Mouse (Mus musculus) thymus, adult 18-20 months (tissue): ENCODE data around the gene Cdk6.

Experiments
- DNase-seq, 2 experiments: peaks; one replicate each; pipeline ENCODE4 v3.0.0; 2022; ENCODE audit warnings: mixed read lengths in 2 of 2

The Cdk6 gene

DNA sequence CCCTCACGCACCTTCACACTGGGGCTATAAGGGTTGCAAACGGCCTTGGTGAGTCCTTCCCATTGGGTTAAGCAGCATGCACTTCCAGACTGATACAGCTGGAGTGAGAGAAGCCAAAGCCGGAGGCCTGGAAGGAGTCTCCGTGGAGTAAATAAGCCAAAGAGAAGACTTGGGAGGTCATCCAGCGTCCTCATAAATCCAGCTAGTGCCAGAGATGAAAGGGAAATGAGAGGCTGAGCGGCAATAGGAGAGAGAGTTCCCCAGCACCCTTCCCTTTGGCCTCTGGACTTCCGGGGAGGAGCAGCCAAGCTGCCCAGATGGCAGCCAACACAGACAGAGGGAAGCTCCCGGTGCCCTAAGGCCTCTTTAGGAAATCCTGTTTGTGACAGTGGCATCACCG, 149.8 kb downstream of the Cdk6 start:
- DNase-seq, result no peak

DNA sequence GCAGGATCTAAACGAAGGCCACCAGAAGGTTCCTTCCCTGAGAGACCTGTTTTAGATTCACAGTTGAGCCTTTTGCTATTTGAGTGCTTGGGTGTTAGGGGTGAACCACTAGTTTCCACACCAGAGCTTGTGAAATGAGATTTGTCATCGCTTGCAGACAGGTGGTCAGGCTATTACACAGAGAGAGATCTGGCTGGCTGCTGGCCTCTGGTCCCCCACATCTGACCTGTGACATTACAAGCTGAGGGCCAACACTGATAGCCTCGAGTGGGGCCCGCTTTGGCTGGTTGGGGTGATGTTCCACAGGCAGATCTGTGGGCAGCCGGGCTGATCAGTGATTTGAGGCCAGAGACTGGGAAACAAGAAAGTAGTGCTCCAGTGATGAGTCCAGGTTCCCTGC, 150.6 kb downstream of the Cdk6 start:
- DNase-seq, result no peak

DNA sequence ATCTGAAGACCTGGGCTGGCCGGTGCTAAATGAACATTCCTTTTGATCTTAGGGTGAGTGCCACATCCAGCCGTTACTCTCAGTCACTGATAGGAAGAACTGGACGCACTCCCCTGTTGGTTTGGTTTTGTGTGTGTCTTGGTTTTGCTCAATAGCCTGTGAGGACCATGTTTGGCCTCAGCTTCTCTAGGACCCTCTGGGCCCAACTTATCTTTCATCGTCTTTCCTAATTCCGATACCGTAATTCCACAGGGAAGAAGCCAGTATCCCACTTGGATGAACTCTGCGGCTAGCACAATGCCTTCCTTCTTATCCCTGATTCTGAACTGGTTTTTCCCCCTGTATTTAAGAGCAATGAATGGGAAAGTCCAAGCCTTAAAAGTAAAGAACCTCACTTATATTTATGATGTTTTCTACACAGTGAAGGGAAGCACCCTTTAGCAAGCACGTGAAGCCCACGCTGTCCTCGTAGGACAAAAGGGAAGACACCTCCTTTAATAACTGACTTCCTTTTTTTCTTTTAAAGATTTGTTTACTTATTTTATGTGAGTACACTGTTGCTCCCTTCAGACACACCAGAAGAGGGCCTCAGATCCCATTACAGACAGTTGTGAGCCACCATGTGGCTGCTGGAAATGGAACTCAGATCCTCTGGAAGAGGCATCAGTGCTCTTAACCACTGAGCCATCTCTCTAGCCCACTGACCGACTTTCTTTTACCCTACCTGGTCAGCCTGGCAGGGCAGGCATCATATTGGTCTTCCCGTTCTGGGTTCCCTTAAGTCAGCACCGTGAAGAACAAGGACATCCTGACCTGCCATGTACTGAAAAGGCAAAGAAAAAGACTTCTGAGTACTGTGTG, 151.7 kb downstream of the Cdk6 start:
- no peak for DNase-seq

DNA sequence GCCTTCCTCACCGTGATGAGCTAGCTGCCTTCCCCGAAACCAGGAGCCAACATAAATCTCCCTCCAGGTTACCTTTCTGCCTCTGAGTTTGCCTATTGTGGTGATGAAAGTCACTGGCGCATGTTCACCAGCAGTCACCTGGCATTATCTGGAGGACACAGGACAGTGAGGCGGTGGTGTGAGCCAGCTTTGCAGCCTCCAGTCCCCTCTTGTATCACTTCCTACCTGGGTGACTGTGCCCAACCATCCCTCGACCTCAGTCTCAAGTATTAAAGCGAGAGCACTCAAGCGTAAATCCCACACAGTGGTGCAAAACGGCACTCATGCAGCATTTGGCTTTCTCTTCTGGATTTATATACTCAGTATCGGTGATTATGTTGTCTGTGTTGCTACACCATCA, 152.7 kb downstream of the Cdk6 start:
- no peak for DNase-seq

DNA sequence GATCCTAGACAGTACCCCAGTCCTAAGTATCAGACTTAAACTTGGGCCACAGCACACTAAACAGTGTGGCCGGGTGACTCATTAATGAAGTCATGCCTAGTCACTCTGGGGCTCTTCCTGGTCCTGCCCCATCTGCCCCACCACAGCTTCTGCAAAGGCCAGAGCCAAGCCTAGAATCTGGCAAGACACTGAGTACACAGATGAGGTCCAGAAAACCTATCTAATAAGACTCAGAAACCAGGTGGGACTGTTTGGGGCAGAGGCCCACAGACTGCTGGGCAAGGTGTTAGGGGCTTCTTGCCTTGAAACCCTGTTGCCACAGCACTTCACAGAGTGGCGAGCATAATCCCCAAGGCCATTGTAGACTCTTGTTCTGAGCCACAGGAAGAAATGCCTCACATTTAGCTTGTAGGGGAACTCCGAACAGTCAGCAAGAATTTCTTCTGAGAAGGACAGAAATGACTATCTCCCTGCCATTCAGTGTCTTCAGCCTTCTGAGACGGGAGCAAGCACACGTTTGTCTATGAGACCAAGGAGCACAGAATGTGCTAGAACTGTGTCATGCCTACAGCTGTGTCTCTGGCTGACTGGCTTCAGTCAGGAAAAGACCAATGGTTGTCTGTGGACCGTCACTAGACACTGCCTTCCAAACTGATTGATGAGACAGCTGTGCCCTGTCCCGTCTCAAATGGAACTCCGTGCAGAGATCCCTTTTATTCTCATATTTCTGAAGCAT, 153.3 kb downstream of the Cdk6 start:
- DNase-seq, result no peak

DNA sequence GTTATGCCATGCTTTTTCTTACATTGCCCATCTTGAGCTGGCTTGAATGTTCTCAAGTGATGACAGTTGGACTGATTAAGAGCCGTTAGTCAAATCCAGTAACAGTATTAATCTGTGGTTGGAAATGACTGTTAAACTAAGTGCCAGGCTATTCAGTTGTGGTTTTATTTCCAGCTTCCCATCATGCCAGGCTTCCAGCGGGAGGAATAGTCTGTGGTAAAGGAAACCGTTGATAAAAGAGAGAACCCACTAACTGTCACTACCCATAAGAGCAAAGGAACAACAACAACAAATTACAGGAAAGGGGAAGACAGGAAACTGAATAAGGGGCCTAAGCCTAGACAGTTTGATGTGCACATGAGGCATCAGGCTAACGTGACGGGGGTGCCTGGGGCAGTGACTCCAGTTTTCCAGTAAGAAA, 156.2 kb downstream of the Cdk6 start:
- DNase-seq, result no peak

DNA sequence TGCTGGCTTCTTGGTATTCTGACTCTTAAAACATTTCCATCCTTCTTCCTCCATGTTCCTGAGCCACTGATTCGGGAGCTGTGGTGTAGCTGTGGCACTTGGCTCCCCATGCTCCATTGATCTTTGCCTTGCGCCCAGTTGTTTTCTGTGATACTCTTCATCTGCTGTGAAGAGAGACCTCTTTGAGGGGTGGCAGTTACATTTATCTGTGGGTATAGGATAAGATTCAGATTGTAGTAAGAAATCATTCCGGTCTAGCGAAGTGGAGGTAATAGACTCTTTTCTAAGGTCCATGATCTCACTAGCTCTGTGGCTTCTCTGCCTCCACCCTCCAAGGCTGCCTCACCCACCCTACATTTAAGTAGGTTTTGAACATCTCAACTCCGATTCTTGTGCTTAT, 159.0 kb downstream of the Cdk6 start:
- DNase-seq, result no peak

DNA sequence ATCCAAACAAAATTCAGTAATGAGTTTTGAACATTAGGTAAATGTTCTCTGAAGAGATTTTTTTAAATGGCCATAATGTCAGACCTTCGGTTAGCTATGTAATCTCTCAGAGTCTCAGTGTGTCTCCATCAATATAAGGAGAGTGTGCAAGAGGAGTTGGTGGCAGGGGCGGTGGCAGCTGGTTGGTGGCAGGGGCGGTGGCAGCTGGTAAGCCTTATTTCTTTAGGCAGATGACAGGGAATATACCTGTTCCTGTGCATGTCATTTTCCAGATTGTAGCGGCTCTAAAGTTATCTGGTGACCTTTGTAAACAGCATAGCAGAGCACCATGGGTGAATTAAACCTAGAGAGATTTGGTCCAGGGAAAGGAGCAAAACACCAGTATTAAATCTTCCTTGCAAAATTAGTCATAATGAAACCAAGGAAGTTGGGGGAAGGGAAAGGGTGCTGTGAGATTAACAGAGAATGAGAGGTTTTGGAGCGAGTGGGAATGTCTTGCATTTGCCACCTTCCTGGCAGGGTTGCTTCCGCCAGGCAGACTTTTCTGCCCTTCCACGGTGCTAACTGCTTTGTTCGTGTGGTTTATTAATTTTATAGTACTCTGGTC, 159.8 kb downstream of the Cdk6 start:
- no peak for DNase-seq

DNA sequence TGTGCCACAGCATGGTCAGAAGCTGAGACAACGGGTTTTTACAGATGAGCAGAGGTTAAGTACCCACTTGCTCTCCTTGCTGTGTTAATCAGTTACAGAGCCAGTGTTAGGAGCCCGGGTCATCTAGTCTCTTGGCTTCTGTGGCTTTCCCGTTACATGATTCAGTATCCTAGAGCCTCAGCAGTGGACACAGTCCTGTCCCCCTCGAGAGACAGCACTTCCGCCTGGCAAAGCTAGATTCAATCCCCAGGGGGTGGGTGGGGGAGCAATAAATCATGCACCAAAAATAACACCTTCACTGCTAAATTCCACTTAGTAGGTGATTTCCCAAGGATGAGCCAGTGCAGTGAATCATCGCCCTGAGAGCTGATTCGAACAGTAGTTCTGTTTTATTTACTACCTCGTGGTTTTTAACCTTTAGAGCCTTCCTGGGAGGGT, 160.3 kb downstream of the Cdk6 start:
- no peak for DNase-seq

DNA sequence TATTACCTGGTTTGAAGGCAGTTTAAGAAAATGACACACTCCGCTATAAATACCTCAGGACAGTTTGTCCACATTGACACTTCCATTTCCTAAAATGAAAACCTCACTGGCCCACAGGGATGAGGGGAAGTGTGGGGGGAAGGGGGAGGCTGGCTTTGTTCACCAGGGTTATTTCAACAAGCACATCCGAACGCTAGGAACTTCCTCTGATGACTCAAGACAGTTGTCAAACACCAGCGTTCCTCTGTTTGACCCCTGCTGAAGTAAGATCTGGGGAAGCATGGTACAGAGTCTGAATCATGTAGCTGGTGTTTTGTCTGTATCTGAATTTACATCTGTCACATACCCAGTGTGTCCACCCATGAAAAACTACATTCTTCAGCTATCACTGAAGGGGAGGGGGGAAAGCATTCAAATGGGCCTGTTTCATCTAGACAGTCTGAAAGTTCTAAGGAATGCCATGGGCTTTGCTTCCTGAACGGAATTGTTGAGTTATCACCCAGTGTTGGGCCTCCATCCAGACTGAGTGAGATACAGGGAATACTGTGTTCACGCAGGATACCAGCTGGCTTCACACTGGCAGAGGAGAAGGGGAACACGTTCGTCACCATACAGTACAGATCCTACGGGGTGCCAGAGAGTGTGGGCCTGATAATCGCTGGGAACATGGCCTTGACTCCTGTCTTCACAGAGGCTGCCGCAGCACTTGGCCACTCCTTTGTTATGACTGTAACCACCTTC, 161.5 kb downstream of the Cdk6 start:
- no peak for DNase-seq

DNA sequence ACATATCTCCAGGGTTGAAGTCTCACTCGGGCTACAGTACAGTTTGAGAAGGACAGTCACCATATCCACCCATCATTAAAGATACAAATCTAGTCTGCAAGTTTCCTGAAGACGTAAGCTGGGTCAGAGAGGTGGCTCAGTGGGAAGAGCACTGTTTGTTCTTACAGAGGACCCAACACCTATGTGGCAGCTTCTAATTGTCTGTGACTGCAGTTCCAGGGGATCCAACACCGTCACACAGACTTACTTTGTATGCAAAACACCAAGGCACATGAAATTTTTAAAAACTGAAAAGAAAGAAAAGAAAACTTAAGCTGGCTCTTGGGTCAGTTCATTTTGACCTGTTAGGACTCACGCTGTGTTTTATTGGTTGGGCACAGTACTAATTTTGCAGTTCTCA, 162.1 kb downstream of the Cdk6 start:
- no peak for DNase-seq

DNA sequence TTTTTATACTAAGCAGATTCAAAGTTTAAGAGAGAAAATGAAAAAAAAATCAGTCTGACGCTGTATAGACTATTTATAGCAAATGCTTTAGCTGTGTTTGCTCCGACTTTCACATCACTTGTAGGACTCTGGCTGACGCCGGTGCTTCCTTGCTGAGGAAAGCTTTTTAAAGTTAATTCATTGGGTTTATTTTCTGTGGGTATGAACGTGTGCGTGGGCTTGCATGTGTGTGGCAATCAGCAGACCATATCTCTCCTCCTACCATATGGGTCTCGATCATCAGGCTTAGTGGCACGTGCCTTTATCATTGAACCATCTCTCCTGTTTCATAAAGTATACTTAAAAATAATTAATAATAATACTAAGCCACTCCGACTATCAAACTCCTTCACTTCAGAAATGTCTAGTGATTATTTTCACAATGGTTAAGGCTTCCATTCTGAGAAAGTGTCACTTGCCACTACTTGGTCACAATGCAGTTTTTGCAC, 162.6 kb downstream of the Cdk6 start:
- DNase-seq, result no peak

DNA sequence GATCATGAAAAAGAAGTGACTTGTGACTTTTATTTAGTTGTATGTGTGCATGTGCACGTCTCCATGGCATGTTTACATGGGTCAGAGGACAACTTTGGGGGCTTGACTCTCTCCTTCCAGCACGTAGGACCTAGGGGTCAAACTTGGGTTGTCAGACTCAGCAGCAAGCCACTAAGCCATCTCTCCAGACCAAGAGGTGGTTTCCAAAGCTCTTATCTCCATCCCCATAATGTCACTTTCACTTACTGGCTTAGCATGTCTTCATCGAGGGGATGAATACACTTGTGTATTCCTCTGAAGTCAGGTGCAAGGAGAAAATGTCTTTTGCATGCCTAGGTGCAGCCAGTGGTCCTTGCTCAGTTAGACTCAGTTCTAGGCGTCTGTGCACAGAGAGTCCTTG, 163.2 kb downstream of the Cdk6 start:
- DNase-seq, result no peak

DNA sequence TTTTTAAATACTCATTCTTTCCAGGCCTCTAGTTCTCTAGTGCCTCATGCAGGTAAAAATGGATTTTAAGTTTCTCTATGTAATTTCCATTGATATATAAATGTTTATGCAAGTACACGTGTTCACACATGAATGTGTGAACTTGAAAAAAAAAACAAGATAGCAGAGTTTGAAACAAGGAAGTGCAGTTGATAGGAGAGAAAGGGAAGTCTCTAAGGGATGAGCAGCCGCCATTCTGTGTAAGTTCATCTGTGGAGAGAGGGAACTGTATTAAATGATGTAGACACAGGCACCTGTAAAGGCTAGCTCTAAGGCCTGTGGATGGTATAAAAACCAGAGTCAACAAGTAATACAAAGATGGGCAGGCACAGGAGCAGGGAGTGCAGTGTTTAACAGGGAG, 164.3 kb downstream of the Cdk6 start:
- DNase-seq, result no peak

DNA sequence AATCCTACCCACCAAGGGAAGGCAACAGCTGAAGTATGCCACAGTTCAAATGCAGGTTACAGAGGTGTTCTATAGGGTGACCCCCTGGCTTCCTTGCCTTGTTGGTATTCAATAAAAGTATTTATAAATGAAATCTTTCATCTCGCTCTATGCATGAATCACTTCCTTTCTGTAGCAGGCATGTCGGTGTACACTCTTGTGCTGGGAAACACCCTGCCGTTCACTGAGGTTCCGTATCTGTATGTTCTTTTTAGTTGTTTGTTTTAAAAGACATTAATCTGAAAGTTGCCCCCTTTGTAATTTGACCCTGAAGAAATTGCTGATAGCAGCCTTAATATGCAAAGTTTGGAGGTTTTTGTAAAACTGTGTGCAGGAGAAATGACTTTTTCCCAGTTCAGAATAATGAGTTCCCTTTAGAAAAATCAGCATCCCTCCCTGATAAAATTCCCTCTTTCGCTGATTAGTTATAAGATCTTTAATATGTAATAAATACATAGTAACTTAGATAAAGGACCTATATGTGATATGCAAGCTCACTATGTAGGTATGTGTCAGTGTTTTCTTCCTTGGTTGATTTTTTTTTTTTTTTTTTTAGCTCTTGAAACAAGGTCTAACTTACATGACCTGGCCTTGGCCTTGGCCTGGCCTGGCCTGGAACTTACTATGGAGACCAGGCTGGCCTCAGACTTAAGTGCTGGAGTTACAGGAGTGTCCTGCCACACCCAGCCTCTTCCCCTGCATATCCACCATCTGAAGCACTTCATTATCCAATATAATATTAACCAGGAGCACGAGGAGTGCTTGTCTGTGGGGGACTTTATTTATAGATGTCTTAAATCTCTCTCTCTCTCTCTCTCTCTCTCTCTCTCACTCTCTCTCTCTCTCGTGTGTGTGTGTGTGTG, 167.4 kb downstream of the Cdk6 start:
- no peak for DNase-seq

DNA sequence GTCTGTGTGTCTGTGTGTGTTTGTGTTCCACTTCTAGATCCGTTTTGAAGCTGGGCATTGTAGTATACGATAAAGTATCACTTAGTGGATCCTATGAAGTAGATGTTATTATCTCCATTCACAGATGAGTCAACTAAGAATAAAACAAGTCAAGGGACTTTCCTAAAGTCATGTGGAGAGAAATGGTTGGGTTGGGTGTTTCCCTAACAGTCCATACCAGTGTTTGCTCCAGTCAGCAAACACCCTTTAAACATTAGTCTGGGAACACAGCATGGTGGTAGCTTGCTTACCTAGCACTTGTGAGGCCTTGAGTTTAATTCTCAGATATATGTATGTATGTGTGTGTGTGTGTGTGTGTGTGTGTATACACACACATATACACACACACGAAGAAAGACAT, 168.2 kb downstream of the Cdk6 start:
- no peak for DNase-seq

DNA sequence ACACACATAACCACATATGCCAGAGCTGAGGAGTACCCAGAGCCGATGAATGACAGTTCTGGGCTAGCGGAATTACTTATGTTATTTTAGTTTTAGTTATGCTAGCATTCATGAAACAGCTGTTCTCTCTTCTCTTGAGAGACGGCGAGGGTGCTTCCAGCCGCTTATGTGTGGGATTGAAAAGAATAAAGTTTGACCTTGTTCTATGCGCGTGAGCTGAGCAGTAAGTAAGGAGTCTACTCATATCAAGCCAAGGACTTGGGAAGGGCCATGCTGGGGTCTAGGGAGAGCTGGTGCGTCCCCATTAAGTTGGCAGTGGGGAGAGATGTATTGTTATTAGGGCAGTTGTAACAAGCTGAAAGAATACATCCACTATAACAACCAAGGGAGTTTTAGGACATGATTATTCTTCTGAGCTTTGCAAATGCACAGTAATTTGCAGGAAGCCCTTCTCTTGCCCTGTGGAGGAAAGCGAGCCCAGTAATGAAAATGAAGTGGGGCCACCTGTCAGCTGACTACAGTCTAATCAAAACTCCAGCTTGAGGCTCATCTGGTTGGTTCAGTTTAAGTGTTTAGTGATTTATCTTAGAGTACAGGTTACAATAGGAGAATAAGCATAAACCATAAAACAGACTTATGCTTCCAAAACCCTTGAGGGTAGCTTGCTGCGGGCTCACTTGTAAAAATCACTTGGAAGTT, 170.0 kb downstream of the Cdk6 start:
- no peak for DNase-seq

DNA sequence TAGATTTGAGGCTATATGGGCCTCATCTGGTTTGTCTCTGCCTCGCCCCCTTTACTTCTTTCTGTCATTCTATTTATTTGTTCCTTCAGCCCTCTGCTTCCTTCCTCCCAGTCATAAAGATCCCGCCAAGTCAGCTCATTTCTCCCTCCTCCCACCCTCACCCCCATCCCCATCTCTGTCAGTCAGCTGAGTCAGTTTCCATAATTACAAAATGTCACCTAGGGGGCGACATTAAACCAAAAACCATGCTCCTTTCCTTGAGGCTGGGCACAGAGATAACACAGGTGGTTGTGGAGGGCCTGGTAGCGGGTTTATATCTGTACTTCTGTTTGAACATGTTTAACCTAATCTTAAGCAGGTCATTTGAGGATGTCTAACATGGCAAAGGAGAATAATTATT, 171.3 kb downstream of the Cdk6 start:
- DNase-seq, result no peak

DNA sequence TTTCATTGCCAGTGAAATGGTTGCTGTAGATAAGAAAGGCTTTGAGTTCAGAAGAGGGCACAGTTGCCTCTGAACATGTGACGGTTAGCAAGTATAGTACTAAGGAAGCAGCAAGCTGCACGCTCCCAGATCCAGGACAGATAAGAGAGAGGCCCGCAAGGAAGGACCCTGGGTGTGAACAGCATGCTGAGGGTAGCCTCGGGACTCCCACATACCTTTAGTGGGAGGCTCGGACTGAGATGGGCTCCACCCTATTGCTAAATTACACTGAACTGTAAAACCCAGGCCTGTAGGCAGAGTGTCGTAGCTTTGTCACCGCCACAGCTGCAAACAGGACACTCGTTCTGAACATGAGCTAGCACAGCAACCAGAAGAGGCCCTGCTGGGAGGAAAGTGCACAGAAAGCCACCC, 173.6 kb downstream of the Cdk6 start:
- DNase-seq, result no peak

DNA sequence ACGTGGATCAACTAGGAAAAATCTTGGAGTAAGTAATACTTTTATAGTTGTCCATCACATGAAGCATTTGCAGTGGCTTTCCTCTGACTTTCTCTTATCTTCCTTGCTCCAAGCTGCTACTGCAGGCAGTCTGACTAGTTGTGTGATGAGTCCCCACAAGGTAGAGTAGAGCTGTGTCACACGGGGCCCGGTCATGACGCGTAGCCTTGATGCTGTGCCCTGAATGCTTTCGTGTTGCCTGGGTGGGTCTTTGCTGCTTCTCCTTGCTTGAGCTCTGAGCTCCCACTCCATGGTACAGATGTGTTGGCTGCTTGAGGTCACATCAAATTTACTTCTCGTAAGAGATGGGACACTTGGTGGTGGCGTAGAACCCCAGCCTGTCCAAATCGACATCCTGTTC, 174.2 kb downstream of the Cdk6 start:
- no peak for DNase-seq

DNA sequence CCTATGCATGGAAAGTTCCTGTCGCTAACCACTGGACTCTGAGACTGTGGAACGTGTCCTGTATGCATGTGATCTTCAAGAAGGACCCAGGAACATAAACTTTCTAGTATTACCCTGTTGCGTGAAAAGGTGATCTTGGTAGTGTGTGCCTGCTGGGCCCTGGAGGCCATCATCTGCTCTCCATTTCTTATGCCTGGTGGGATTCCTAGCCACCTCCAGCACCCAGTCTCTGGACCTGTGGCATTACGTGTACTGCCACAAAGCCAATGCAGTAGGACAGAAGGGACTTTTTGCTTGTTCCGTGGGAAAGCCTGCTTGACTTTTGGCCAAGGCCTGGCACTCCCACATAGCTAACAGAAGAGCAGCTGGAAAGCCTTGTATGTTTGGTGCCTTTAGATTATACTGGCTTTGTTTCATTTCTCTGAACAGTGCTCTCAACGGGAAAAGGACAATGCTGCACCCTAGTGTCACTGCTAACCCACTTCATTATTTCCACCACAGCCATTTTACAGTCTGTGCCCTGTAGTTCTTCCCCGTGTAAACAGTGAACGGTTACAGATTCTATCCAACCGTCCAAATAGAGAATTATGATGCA, 175.3 kb downstream of the Cdk6 start:
- no peak for DNase-seq
